Mouse (Mus musculus) lung, adult 2 months (tissue): ENCODE data around the gene Afap1l2. TPM values are rescaled to one million over a fixed set of nuclear protein-coding genes. Genes with fewer than 3 reads are reported as not detected.

ENCODE experiments used
- DNase-seq: peaks from one replicate; pipeline ENCODE4 v3.0.0; 2022
- H3K4me1 ChIP-seq: fragments of 200-500 bp; 2 replicates; pipeline ENCODE4 v1.6.1; 2011; ENCODE audit warnings: low read length; ENCODE audit not compliant: control insufficient read depth, insufficient read depth
- H3K4me3 ChIP-seq: fragments of 200-500 bp; replicated peaks from 2 replicates; pipeline ENCODE3; 2011; ENCODE audit warnings: low read depth, mild to moderate bottlenecking, control low read depth, low read length; ENCODE audit errors: extremely low read depth
- CTCF ChIP-seq: fragments of 200-500 bp; IDR thresholded peaks from 2 replicates; pipeline ENCODE4 v1.5.1; 2011; ENCODE audit warnings: mild to moderate bottlenecking, low read length, control low read depth; ENCODE audit not compliant: insufficient read depth
- POLR2A ChIP-seq: fragments of 200-500 bp; IDR thresholded peaks from 2 replicates; pipeline ENCODE4 v1.6.1; 2011; ENCODE audit warnings: low read depth, mild to moderate bottlenecking, control low read depth, low read length, borderline replicate concordance; ENCODE audit errors: extremely low read depth
- WGBS: fragments of 180-500 bp; shearing (Covaris S2); methylation state at CpG from one replicate; pipeline ENCODE4 v1.1.7; 2018; 5-methylcytosine and 5-hydroxymethylcytosine counted together
- polyA plus RNA-seq: library from polyadenylated mRNA; depleted of rRNA; stranded (reverse); fragments of >200 nt; gene quantifications from 2 replicates; pipeline ENCODE4 v1.2.3, GENCODE M21; 2012

The Afap1l2 gene
- polyA plus RNA-seq, 1 experiment: 10.0 TPM

DNA sequence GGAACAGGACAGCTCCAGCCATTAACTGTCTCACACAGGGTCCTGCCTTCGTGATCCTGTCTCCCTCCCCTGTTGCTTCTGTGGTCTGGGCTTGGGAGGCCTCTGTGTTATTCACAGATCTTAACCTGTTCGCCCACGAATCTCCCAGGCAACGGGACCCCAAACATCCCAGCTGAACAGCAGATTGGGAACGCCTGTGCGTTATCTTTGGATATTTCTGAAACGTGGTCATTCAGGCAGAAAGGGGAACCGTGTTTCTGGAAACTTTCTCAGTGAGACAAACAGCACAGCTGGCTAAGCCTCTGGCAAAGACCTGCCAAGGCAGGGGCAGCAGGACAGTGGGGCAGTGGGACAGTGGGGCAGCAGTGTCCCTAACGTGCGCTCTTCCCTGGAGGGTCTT, 24.3 kb downstream of the Afap1l2 start:
- WGBS: 62% methylated on average over 10 of the region's 10 CpGs
- Histone ChIP-seq H3K4me1 (0 out of 2 replicates have a peak, but pooled peaks cover under 1% of the 10 kb centered on the region), H3K4me3 (no peak overlapping the region)
- TF ChIP-seq POLR2A: no peak
- TF ChIP-seq CTCF: no peak
- no peak for DNase-seq

- TF ChIP-seq POLR2A (no peak), CTCF (no peak)
- Histone ChIP-seq H3K4me3 (no peak overlapping the region), H3K4me1 (peaks cover 5% of the 10 kb centered on the region)
- 67% methylated on average over 9 of the region's 9 CpGs for WGBS
- no peak for DNase-seq
Observed at GRCm38 (mm10) chr19:56981760-56982159, 26.3 kb downstream of the Afap1l2 start.

DNA sequence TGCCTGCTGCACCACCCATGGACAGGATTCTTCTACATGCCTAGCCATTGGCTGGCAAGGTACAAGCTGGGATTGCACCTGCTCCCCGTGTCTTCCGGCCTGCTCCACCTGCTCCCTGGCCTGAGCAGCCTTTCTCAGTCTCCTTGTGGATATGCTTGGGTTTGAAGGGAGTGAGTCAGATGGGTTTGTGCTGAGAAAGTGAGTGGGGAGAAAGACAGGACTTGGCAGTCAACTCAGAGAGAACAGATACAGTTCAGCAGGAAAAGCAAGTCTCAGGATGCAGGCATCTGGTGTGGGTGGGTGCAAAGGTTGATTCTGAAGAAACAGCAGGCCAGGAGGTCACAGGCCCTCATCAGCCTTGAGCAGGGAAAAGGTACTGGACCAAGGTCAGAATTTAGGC, 27.2 kb downstream of the Afap1l2 start:
- H3K4me1 ChIP-seq: peaks cover 5% of the 10 kb centered on the region
- TF ChIP-seq CTCF: no peak
- TF ChIP-seq POLR2A: no peak
- H3K4me3 ChIP-seq: no peak overlapping the region
- WGBS: 95% methylated on average over 2 of the region's 2 CpGs
- no peak for DNase-seq

GRCm38 (mm10) chr19:56976962-56977948, 30.8 kb downstream of the Afap1l2 start:
- Histone ChIP-seq H3K4me3 (no peak overlapping the region), H3K4me1 (peaks cover 5% of the 10 kb centered on the region)
- DNase-seq: peak; percentile 33
- TF ChIP-seq CTCF (no peak), POLR2A (no peak)
- WGBS: 45% methylated on average over 19 of the region's 19 CpGs

DNA sequence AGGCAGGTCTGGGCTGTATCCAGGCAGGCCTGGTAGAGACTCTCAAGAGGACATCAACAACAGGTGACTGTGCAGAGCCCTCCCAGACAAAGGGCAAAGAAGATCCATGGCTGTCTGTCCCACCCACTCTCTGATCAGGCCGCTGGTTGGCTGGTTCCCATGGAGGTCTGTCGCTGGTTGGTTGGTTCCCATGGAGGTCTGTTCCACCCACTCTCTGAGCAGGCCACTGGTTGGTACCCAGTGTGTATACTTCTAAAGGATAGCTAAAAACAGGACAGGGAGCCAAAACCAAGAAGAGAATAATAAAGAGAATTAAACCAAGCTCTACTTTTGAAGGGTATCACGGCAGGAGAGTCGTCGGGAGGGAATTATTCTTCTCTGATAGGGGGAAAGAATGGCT, 31.5 kb downstream of the Afap1l2 start:
- no peak for DNase-seq
- H3K4me3 ChIP-seq: no peak overlapping the region
- TF ChIP-seq POLR2A: no peak
- no peak for TF ChIP-seq CTCF
- H3K4me1 ChIP-seq: peaks cover 5% of the 10 kb centered on the region
- 81% methylated on average over 5 of the region's 5 CpGs for whole genome bisulfite sequencing

DNA sequence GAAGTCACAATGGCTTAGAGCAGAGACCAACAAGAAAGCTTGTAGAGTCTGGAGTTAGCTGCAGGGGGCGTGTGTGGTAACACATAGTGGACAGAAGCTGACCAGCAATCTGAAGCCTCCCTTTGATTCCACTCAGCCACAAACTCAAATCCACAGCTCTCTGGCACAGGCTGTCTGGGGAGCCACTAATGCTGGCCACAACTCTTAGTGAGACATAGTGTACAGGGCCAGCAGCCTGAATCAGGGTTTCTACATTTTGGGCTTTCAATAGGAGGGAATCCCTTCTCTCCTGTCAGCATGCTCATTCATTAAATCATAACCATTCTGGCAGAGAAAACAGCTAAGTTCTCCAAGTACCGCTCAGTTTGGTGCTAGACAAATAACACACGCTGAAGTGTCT, 32.5 kb downstream of the Afap1l2 start:
- peaks cover 5% of the 10 kb centered on the region for H3K4me1 ChIP-seq
- TF ChIP-seq POLR2A: no peak
- TF ChIP-seq CTCF: no peak
- DNase-seq: no peak
- no peak overlapping the region for H3K4me3 ChIP-seq
- WGBS: 68% methylated on average over 3 of the region's 3 CpGs

DNA sequence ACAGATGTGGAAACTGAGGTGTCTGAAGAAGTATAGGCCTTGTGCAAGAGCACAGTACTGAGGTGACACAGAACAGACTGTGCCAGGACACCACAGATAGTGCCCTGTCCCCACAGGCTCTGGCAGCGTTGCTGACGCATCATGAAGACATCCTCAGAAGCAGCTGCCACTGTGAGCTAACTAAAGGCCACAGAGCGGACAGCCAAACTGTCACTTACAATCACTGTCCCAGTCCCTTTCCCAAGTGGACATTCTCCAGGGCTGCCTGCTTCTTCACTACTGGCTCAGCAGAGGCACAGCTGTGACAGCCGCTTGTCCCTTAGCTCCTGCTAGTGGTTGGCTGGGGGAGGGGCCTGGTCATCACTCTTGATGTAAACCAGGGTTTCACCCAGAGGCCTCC, 33.9 kb downstream of the Afap1l2 start:
- WGBS: 83% methylated on average over 4 of the region's 4 CpGs
- DNase-seq: no peak
- no peak for TF ChIP-seq CTCF
- no peak for TF ChIP-seq POLR2A
- Histone ChIP-seq H3K4me3 (no peak overlapping the region), H3K4me1 (peaks cover 5% of the 10 kb centered on the region)

DNA sequence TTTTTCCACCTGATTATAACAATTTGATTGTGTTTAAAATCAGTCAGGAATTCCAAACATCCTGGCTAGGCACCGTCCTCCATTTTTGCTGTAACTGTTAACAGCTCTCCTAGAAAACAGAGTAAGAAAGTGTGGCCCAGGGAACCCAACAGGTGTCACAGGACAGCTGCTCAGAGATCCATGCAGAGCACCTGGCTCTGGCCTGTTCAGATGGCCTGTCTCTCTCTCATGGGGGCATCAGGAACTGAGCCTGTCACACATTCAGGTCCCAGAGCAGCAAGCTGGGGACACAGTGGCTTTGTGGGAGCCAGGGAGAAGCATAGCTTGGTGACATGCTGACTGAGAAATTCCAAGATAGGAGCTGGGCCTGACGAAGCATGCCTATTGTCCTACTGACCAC, 35.3 kb downstream of the Afap1l2 start:
- WGBS: 68% methylated on average over 2 of the region's 2 CpGs
- H3K4me1 ChIP-seq: peaks cover 5% of the 10 kb centered on the region
- no peak for DNase-seq

DNA sequence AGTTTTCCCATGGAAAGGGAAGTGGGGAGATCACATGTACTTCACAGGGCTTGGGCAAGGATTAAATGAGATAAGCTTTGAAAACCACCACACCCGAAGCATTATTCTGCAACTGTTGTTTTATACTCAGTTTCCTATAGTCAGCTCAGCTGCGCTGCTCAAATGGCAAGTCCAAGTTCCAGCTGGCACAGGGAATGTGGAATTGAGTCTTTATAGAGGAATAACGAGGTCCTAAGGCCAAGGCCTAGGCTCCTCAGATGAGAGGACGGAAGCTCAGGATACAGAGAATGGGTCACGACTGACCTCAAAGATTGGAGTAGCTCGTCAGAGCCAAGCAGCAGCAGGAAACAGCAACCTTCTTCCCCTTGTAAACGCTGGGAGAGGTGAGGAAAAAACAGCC, 36.7 kb downstream of the Afap1l2 start:
- no peak for TF ChIP-seq POLR2A
- no peak for DNase-seq
- no peaks in the 10 kb centered on the region for H3K4me1 ChIP-seq
- 53% methylated on average over 7 of the region's 7 CpGs for WGBS
- H3K4me3 ChIP-seq: no peak overlapping the region

More for the DNA sequence above, 35.3 kb downstream of the Afap1l2 start:
- TF ChIP-seq CTCF (no peak), POLR2A (no peak)
- no peak overlapping the region for H3K4me3 ChIP-seq

DNA sequence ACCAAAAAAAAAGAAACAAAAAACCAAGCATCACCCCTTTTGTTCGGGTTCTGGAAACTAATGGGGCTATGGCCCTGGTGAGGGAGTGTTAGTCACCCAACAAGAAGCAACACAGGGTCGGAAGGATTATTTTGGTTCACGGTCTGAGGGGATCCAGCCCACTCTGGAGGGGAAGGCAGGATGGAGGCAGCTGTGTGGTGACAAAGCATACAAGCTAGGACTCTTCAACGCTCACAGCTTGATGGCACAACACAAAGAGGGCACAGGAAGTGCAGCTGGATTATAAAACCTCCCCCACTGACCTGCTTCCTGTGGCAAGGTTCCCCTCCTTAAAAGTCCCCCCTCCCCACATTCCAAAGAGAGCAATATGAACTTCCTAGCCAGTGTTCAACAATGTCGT, 44.2 kb downstream of the Afap1l2 start:
- no peak for DNase-seq

More for the DNA sequence above, 44.2 kb downstream of the Afap1l2 start:
- H3K4me1 ChIP-seq: 0 out of 2 replicates have a peak, but pooled peaks cover 3% of the 10 kb centered on the region
- 39% methylated on average over 5 of the region's 5 CpGs for WGBS
- no peak overlapping the region for H3K4me3 ChIP-seq
- no peak for TF ChIP-seq CTCF
- no peak for TF ChIP-seq POLR2A
